Mouse (Mus musculus) induced T-regulatory cell, adult 2 months (primary cell): ENCODE results near the gene Chchd6.

Experiments used
- DNase-seq: peaks from one replicate; pipeline ENCODE4 v3.0.0-alpha.2; 2012; ENCODE audit warnings: low read depth

Gene Chchd6

DNA sequence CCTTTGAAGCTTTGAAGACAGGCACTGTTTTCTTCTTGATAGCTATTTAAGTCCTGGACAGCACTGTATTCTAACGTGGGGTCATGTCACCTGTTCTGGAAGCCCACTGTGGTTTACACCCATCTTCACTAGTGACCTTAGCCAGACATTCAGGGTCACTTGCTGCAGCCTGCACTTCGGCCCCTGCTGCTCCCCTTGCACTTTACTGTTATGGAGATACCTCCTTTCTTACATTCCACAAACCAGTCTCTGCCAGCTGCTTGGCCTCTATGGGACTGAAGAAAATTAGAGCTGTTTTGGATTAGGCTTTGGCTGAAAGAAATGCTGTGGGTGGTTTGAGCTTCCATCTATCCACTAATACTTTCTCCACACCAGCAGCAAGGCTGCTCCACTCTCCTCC lies 86.7 kb downstream of the Chchd6 start:
- DNase-seq, result no peak

DNA sequence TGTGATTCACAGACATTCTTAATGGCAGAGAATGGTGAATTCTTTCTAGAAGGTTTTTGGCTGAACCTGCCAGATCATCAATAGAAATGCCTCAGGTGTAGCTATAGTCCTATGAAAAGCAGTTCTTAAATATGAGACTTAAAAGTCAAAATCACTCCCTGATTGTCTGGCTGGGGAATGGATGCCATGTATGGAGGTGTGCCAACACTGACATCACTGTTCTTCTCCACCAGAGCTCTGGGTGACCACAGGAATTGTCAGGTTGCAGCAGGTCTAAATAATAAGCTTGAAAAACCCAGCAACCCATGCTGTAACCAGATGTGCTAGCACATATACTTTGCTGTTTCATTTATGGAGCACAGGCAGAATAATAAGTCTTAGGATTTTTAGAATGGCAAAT lies 87.2 kb downstream of the Chchd6 start:
- DNase-seq, result no peak

DNA sequence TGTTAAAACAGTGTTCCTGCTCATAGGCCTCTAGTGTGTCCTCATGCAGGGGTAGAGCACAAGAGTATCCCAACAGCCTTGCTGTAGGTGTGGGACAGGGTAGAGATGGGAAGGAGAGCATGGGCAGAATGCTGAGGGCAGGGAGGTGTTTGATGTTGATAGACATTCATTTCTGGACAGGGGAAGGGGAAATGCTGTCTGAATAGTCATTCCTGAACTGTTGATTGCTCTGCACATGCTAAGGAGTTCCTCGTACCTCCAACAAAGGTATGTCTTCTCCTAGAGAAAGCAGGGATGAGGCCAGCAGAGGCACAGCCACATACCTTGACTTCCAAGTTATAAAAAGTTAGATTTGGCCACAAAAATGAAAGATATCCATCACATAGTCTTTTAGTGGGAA lies 95.5 kb downstream of the Chchd6 start:
- no peak for DNase-seq

DNA sequence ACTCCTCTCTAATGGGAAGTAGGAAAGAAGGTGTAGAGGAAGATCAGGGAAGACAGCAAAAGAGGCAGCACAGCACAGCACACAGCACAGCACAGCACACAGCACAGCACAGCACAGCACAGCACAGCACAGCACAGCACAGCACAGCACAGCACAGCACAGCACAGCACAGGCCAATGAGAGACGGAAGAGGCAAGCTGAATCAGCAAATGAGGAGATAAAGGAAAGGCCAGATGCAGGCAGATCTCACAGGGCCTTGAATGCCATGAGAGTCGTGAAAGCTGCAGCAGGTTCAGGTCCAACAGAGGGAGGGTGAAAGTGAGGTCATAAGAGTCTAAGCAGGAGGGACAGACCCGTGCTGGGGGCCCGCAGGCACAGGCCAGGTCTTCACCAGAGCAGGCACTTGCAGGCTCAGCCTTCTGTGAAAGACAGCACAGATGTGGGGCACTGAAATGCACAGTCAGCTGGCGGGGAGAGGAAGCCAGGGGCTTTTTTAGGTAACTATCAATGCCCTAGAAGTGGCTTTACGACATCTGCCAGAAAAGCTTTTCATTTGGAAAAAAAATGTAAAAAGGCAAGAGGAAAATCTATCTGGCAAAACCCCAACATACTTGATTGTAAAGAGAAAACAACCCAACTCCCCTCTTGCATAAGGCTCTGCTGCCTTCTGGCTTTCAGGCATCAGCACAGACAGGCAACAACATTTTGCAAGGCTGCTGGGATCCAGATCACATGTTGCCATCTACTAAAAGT lies 96.5 kb downstream of the Chchd6 start:
- no peak for DNase-seq

DNA sequence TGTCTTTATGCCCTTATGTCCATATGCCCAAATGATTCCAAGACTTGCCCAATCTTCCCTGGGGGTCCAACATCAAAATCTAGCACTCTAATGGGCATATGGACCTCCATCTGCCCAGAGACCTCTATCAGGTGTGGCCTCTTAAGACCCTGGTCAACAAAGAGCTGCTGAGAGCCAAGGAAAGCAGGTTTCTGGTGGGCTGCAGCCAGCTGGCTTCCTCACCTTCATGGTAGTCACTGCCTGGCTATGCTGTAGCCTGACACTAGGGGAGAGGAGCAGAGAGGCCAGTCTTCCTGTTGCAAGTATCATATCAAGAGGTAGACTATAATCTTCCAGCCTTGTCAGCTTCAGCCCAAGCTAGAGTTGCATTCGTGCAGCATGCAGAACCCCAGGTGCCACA lies 98.5 kb downstream of the Chchd6 start:
- DNase-seq, result no peak

DNA sequence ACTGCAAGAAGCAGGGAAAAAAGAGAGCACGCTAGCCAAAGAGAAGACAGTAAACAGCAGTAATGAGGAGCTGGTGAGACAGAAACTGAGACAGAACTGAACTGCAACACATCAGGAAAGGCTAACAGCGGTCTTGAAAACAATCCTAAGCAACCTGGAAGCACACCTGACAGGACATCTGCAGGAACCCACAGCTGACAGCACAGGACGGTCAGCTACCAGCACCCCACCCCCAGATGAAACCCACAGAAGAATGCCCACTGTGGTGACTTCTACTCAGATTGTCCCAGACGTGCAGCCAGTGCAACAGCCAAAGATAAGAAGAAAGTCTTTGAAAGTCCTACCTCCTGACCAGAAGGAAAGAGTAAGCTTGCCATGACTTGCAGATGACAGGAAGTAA lies 103.1 kb downstream of the Chchd6 start:
- no peak for DNase-seq

DNA sequence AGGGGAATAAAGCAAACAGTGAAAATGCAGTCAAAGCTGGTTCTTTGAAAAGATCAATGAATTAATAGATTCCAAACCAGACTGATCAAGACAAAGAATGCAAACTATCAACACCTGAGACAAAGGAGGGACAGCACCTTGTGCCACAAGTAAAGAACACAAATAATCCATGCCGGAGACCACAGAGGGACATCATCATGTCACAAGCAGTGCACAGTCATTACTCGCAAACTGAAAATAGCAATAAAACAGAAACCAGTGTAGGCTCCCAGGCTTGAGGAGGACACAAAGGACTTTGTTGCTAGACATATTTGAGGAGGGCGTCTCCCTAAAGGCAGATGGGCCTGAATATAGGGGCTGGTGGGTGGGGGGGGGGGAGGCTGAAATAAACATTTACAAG lies 105.1 kb downstream of the Chchd6 start:
- DNase-seq, result no peak

DNA sequence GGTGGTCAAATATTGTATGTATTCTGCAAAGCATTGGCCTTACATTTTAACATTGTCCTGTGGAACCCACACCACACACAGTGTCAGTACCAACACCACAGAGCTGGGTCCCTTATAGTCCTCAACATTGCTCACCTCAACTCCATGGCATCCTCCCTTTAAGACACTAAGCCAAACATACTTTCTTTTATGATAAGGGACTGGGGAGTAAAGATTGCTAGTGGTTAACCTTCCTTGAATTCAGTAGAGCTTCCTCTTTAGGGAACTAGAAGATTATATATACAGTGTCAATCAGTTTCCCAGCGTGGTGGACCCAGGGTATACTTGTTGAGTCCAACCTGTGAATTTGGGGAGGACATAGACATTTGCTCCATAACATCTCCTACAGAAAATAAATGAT lies 105.9 kb downstream of the Chchd6 start:
- no peak for DNase-seq

DNA sequence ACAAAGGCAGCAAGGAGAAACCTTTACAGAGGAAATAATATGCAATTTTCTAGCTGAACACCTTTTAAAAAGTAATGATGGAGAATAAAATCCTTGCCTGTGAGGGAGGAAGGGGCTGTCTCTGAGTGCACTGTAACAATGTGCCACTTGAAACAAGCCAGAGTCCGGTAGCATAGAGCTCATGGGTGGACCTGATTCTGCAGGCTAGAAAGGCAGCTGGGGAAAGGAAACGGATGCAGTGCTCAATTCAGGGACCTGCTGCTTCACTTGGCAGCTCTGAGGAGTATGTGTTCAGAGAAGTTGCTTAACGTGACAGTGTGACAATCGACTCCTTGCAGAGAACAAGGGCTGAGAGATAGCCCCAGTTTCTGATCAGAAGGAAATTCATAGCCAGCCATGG lies 109.4 kb downstream of the Chchd6 start:
- DNase-seq, result no peak

DNA sequence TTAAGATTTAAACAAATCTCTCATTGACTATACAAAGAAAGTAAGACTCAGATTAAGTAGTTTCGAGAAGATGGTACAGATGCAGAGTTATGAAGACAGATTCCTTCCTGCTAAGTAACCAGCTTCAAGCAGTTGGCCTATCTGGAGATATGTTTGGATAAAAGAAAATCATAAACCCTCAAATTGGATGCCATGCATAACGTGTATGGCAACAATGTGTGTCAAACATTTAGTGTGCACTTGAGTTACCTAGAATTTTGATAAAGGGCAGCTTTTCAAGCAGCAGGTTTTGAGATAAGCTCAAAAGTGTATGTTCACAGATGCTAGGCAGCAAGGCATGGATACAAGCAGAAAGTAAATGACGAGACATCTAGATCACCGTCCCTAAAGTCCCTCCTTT lies 114.3 kb downstream of the Chchd6 start:
- no peak for DNase-seq

DNA sequence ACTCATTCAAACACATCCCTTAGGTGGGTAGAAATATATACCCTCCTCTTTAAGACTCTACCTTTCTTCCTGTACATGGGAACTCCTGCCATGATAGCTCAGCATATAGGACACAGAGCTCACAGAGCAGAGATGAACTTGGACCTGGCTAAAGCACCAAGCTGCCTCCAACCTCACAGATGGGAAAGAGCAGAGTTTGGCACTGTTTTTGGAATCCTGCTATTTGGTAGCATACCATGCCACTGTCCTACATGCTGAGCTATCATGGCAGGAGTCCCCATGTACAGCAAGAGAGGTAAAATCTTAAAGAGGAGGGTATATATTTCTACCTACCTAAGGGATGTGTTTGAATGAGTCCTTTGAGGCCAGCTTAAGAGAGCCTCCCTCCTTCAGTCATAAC lies 127.5 kb downstream of the Chchd6 start:
- DNase-seq, result no peak

DNA sequence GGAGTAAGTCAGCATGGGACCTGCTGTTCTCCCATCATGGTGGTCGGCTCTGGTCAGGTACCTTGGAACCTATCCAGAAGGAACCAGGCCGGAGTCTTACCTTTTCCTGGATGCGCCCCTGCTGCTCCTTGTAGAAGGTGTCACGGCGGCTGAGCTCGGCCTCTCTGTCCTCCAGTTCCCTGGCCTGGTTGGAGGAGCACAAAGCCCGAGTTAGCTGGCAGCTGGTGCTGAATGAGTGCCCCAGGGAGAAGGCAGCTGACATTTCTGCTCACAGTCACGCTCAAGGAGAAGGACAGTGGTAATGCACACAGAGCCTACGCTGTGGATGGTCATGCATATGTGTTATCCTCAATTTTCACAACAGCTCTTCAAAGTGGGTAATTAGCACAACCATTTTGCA lies 128.2 kb downstream of the Chchd6 start:
- no peak for DNase-seq

DNA sequence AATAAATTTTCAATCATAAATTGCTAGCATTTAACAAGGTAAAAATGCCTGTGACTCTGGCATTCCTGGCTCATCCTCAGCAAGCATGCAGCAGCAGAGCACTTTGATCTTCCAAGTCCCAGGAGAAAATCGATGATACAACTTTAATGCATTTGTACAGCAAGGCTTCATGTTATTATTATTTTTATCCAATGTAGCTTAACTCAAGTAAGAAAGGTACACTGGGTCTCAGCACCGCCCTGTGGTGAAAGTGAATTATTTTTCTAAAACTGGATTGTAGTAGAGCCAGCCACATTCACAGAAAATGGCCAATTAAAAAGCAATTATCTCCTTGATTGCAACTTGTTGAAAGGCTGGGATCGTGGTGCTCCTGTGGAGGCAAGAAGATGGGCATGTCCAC lies 128.6 kb downstream of the Chchd6 start:
- DNase-seq, result no peak

DNA sequence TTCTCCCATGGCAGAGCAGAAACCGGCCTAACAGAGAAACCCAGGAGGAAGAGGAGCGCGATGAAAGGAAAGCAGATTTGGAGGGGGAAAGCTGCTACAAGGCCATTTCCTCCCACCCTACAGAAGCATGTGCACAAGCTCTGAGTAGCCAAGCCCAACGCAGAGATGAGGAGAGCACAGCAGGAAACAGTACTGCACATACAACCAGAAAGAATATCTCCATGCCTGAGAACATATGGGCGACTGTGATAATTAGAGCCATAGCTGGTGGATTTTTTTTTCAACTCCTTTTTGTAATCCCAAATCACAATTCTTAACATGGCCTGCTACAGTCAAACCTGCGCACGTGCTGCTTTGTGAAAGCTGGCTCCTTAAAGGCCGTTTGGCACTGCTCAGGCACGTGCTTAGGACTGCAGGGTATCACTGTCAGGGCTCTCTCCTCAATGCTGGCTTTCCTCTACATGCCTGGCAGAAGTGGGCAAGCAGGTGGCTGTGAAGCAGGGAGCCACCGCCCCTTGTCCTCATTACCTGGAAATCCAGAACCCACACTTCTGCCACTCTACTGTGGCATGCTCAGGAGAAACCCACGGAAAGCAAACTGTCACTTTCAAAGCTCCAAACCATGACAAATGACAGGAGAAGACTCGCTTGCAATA lies 129.3 kb downstream of the Chchd6 start:
- DNase-seq, result no peak

DNA sequence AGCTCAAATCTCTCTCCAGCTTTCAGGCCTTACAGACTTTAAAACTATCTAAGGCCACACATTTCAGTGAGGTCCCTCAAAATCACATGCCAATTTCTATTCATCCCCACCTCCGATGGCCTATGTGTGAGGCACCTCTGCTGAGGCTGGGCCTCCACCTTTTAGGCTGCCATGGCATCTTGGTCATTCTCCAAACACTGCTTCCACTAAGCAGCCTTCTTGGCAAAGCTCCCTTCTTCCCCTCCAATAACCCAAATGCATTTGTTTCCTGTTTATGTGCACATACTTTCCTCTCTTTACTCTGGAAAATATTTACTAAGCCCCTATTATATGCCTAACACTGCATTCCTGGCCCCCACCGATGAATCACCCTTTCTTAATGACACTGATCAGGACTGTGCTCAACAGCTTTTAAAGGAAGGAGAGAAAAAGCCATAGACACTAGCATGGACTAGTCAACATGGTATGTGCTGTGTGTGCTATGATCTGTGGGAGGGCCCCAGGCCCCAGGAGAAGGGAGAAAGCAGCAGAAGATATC lies 133.2 kb downstream of the Chchd6 start:
- DNase-seq, result no peak

DNA sequence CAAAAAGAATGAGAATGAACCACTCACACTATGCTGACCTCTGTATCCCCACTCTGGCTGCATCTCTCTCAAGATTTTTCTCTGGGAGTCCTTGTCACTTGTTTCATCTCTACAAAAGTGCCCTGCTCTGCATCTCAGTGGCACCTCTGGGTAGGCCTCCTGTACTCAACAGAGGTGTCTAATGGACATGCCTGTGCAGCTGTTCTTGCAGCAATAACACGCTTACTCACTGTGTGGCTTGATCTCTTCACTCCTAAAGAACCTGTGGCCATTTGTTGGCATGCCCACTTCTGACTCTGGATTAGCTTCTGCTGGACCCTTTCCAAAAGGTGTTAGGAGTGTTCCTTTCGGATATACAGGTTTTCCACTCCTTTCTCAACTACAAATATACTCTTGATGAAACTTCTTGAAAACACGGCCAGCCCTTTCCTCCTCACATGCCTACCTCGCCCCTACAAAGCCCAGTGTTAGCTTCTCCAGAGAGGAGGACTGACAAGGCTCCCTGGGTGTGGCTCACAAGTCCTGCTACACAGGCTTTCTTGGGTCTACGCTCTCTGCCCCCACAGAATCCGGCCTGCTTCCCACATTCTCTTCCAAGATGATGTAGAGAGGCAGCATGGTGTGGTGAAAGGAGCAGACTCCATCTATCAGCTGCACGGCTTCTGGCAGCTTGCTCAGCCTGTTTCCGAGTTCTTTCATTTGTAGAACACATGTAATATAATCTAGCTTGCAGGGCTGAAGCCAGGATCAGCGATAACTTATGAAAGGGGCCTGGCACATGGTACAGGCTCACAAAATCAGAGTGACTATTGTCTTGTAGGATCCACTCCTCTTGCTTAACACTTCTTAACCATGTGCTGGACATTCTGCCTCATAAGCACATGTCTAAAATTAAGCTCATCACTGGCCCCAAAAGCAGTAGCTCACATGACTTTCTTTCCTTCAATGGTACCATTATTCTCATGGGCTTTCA lies 133.9 kb downstream of the Chchd6 start:
- DNase-seq, result no peak

DNA sequence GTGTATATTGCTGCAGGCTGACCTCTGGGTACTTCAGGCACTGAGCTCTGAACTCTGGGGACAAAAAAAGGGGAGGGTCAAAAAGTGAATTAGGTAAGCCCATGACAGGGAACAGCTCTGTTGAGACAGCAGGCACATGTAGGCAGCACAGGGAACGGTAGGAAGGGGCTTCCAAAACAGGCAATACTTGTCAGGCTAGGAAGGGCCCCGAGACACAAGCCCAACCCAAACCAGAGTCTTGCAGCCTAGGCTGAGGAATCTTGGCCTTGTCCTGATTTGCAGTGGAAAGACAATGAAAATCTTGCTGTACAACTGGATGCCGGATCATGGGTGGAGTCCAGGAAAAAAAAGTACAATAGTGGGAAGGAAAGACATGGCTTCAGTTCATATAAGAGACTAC lies 135.8 kb downstream of the Chchd6 start:
- no peak for DNase-seq

DNA sequence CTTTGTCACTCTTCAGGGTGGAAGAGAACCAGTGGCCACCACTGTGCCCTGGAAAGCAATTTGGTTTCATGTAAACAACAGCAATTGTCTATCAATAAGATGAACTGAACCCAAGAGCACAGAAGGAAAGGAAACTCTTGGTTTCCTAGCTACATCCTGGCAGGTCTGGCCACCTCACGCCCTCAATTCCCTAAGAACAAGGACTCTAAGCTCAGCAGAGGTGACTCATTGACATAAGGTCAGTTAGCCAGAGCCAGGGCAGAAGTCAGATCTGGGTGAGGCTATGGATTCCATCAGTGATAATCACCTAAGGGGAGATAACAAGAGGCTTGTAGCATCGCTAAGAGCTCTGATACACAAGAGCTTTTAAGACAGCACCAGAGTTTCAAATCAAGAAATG lies 137.9 kb downstream of the Chchd6 start:
- no peak for DNase-seq

DNA sequence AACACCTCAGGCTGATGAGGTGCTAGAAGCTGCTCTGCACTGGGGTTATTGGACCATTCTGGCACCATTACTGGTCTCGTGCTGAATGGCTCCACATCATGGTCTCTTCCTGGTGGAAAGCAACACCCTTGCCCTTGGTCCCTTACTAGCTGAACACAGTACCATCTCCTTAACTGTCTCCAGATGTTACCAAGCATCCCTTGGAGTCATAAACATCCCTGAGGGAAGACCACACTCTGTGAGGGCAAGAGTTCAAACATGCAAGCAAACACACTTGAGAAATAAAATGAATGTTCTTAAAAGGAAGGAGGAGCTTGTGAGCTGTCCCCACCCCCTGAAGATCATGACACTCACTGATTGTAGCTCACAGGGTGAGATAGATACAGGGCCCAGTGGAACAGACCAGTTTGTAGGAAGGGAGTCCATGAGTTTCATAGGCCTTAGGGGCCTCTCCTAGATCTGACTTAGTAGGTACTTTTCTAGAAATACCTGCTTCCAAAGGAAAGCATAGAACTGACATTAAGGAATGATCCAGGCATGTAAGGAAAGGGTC lies 139.0 kb downstream of the Chchd6 start:
- no peak for DNase-seq

DNA sequence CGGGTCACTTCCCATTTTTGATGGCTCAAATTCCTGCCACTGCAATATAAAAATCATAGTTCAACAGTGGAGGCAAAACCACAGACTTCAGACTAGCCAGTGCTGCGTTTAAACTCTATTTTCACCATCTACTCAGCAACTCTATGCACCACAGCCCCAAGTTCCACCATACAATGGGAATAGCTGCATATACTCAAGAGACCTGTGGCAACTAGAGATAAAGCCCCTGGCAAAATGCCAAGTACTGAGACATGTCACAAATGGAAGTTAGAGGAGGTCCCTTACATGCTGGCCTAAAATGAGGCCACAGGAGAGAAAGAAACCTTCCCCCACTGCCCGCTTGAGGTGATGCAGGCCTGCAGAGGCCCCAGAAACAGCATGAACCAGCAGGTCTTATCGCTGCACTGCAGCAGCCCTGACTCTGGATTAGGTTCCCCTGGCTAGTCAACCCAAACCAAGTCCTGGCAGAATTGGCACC lies 139.9 kb downstream of the Chchd6 start:
- no peak for DNase-seq

DNA sequence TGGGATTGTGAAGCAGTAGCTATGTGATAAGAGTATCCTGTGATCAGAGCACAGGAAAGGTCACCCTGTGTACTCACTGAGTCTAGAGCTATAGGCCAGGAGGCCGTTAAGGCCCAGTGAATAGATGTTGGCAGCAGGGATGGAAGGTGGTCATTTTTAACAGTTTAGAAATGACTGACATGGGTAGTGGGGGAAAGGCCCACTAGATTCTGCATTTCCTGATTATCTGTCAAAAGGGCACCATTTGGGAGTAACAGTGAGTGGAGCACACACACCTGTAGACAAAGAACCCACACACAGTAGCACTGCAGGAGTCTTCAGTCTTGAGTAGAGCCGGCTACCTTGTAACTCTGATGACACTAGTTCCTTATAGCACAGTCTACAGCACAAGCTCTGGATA lies 141.0 kb downstream of the Chchd6 start:
- DNase-seq, result no peak
